Mouse (Mus musculus) MEL (cell line): ENCODE measurements around the gene Tpsg1. TPM values are rescaled to one million over a fixed set of nuclear protein-coding genes. Genes with fewer than 3 reads are reported as not detected.

Source experiments
- DNase-seq: peaks from one replicate; pipeline ENCODE4 v3.0.0; 2011; ENCODE audit warnings: low read depth, low spot score
- H3K27ac ChIP-seq: 2 replicates; pipeline ENCODE4 v1.5.1; 2012; ENCODE audit warnings: low read depth, mild to moderate bottlenecking, control low read depth, low read length, moderate library complexity; ENCODE audit not compliant: control insufficient read depth
- H3K27me3 ChIP-seq, 2 experiments: fragments of 150-350 bp in 1 of 2; sonication (generic) in 1 of 2; 2 replicates each; pipeline ENCODE4 v1.6.1; 2012; ENCODE audit warnings: low read length in 2 of 2, mild to moderate bottlenecking in 2 of 2, improper control_type of control experiment in 1 of 2, moderate library complexity in 1 of 2; ENCODE audit not compliant: insufficient read depth in 2 of 2, control insufficient read depth in 1 of 2
- H3K36me3 ChIP-seq, 2 experiments: 2 replicates each; pipeline ENCODE4 v1.6.1; 2012 to 2014; ENCODE audit warnings: low read length in 2 of 2, improper control_type of control experiment in 1 of 2, inconsistent platforms in 1 of 2, mild to moderate bottlenecking in 1 of 2; ENCODE audit not compliant: insufficient read depth in 2 of 2, control insufficient read depth in 1 of 2
- H3K4me1 ChIP-seq, 2 experiments: fragments of 150-350 bp in 1 of 2; sonication (generic) in 1 of 2; 2 replicates each; pipeline ENCODE4 v1.6.1; 2012; ENCODE audit warnings: low read length in 2 of 2, improper control_type of control experiment in 1 of 2, mild to moderate bottlenecking in 1 of 2; ENCODE audit not compliant: insufficient read depth in 2 of 2, control insufficient read depth in 1 of 2
- H3K4me3 ChIP-seq, 2 experiments: fragments of 150-350 bp in 1 of 2; sonication (generic) in 1 of 2; 2 replicates each; pipeline ENCODE4 v1.5.1; 2012; ENCODE audit warnings: low read depth in 2 of 2, low read length in 2 of 2, mild to moderate bottlenecking in 2 of 2, moderate library complexity in 2 of 2, control low read depth in 1 of 2, improper control_type of control experiment in 1 of 2; ENCODE audit not compliant: control insufficient read depth in 1 of 2, insufficient read depth in 1 of 2
- H3K79me2 ChIP-seq: 2 replicates; pipeline ENCODE4 v1.6.1; 2012; ENCODE audit warnings: mild to moderate bottlenecking, low read length, moderate library complexity; ENCODE audit not compliant: control insufficient read depth, poor library complexity, insufficient read depth
- H3K9ac ChIP-seq: 2 replicates; pipeline ENCODE4 v1.6.1; 2012; ENCODE audit warnings: low read depth, mild to moderate bottlenecking, control low read depth, low read length, moderate library complexity; ENCODE audit not compliant: control insufficient read depth, poor library complexity, severe bottlenecking
- H3K9me3 ChIP-seq: fragments of 150-350 bp; sonication (generic); replicated peaks from 2 replicates; pipeline ENCODE4 v1.6.1; 2012; ENCODE audit warnings: mild to moderate bottlenecking, low read length, improper control_type of control experiment, moderate library complexity; ENCODE audit not compliant: insufficient read depth
- CTCF ChIP-seq, 3 experiments: IDR thresholded peaks in 2 of 3; conservative IDR thresholded peaks in 1 of 3; 2 replicates each; pipeline ENCODE4 v1.5.1; 2011 to 2012; ENCODE audit warnings: low read length in 3 of 3, low read depth in 2 of 3, mild to moderate bottlenecking in 2 of 3, improper control_type of control experiment in 1 of 3, inconsistent platforms in 1 of 3, mixed read lengths in 1 of 3, moderate library complexity in 1 of 3; ENCODE audit not compliant: control insufficient read depth in 1 of 3, insufficient read depth in 1 of 3, poor library complexity in 1 of 3, severe bottlenecking in 1 of 3
- E2F4 ChIP-seq: IDR thresholded peaks from 2 replicates; pipeline ENCODE4 v1.6.1; 2011; ENCODE audit warnings: low read depth, low read length, improper control_type of control experiment, borderline replicate concordance
- EP300 ChIP-seq, 2 experiments: IDR thresholded peaks; 2 replicates each; pipeline ENCODE4 v1.6.1; 2011; ENCODE audit warnings: improper control_type of control experiment in 2 of 2, low read length in 2 of 2, low read depth in 1 of 2, mild to moderate bottlenecking in 1 of 2
- ETS1 ChIP-seq: IDR thresholded peaks from 2 replicates; pipeline ENCODE4 v1.6.1; 2012; ENCODE audit warnings: low read depth, mild to moderate bottlenecking, inconsistent platforms, low read length, improper control_type of control experiment, moderate library complexity
- KAT2A ChIP-seq: conservative IDR thresholded peaks from 2 replicates; pipeline ENCODE4 v1.6.1; 2012; ENCODE audit warnings: low read depth, low read length, improper control_type of control experiment, inconsistent platforms
- MAZ ChIP-seq: IDR thresholded peaks from 2 replicates; pipeline ENCODE4 v1.6.1; 2012; ENCODE audit warnings: low read depth, mild to moderate bottlenecking, inconsistent platforms, low read length, improper control_type of control experiment
- MXI1 ChIP-seq: IDR thresholded peaks from 2 replicates; pipeline ENCODE4 v1.6.1; 2011; ENCODE audit warnings: mild to moderate bottlenecking, low read depth, low read length, improper control_type of control experiment
- MYC ChIP-seq: IDR thresholded peaks from 2 replicates; pipeline ENCODE4 v1.6.1; 2011; ENCODE audit warnings: low read depth, mild to moderate bottlenecking, low read length, improper control_type of control experiment, moderate library complexity
- NRF1 ChIP-seq: IDR thresholded peaks from 2 replicates; pipeline ENCODE4 v1.6.1; 2014; ENCODE audit warnings: low read depth, mild to moderate bottlenecking, inconsistent platforms, low read length, improper control_type of control experiment, moderate library complexity; ENCODE audit not compliant: poor library complexity, insufficient read depth, severe bottlenecking
- RCOR1 ChIP-seq: IDR thresholded peaks from 2 replicates; pipeline ENCODE4 v1.6.1; 2012; ENCODE audit warnings: low read depth, mild to moderate bottlenecking, inconsistent platforms, low read length, improper control_type of control experiment
- SIN3A ChIP-seq: IDR thresholded peaks from 2 replicates; pipeline ENCODE4 v1.6.1; 2012; ENCODE audit warnings: low read length, improper control_type of control experiment, inconsistent platforms
- SMC3 ChIP-seq: IDR thresholded peaks from 2 replicates; pipeline ENCODE4 v1.6.1; 2011; ENCODE audit warnings: low read depth, low read length, improper control_type of control experiment
- TAL1 ChIP-seq: IDR thresholded peaks from 2 replicates; pipeline ENCODE4 v1.6.1; 2012; ENCODE audit warnings: mild to moderate bottlenecking, inconsistent platforms, low read length, moderate library complexity, mixed read lengths
- TBP ChIP-seq: IDR thresholded peaks from 2 replicates; pipeline ENCODE4 v1.8.0; 2011; ENCODE audit warnings: low read depth, low read length, improper control_type of control experiment
- TCF12 ChIP-seq: IDR thresholded peaks from 2 replicates; pipeline ENCODE4 v1.6.1; 2014; ENCODE audit warnings: low read depth, mild to moderate bottlenecking, inconsistent platforms, low read length, improper control_type of control experiment, moderate library complexity
- UBTF ChIP-seq: IDR thresholded peaks from 2 replicates; pipeline ENCODE4 v1.6.1; 2012; ENCODE audit warnings: low read depth, mild to moderate bottlenecking, inconsistent platforms, low read length, improper control_type of control experiment, moderate library complexity, borderline replicate concordance; ENCODE audit not compliant: insufficient read depth
- ZKSCAN1 ChIP-seq: IDR thresholded peaks from 2 replicates; pipeline ENCODE4 v1.6.1; 2012; ENCODE audit warnings: low read depth, mild to moderate bottlenecking, inconsistent platforms, low read length, improper control_type of control experiment, moderate library complexity
- ZMIZ1 ChIP-seq: IDR thresholded peaks from 2 replicates; pipeline ENCODE4 v1.6.1; 2012; ENCODE audit warnings: low read depth, mild to moderate bottlenecking, inconsistent platforms, low read length, improper control_type of control experiment, moderate library complexity
- ZNF384 ChIP-seq: IDR thresholded peaks from 2 replicates; pipeline ENCODE4 v1.6.1; 2012; ENCODE audit warnings: low read depth, mild to moderate bottlenecking, inconsistent platforms, low read length, improper control_type of control experiment
- polyA plus RNA-seq, 2 experiments: library from polyadenylated mRNA; stranded (reverse) in 1 of 2; unstranded in 1 of 2; fragments of >175 nt in 1 of 2; fragments of >200 nt in 1 of 2; gene quantifications; 2 replicates each; pipeline versions ENCODE4 v1.2.1 to v1.2.4; 2012; ENCODE audit warnings: low replicate concordance in 2 of 2, low read depth in 1 of 2; ENCODE audit not compliant: insufficient read length in 2 of 2, insufficient read depth in 1 of 2, missing spikeins in 1 of 2
- total RNA-seq: library from RNA; depleted of rRNA; stranded (reverse); fragments of 300-350 nt; gene quantifications from 2 replicates; pipeline ENCODE4 v1.2.3, GENCODE M21; 2012

Tpsg1 gene
- total and polyA plus RNA-seq, 3 experiments, result not detected

GRCm38 (mm10) chr17:25397804-25398519 is 28.9 kb downstream of the Tpsg1 start (continued):
- no peak for TF ChIP-seq TCF12
- TF ChIP-seq UBTF, result no peak
- TF ChIP-seq KAT2A, result no peak
- no peak for TF ChIP-seq EP300 (IDR thresholded peaks at IDR 0.05; ENCODE audit: low read depth in 1 of 2, low read length in 2 of 2)
- TF ChIP-seq MYC, result no peak

GRCm38 (mm10) chr17:25398520-25398838 is 29.4 kb downstream of the Tpsg1 start:
- Histone ChIP-seq H3K27me3 (no peaks in the 10 kb centered on the region), H3K27ac (no peak overlapping the region), H3K9ac (no peak overlapping the region), H3K79me2 (no peaks in the 10 kb centered on the region), H3K9me3 (no peaks in the 10 kb centered on the region), H3K4me3 (no peak overlapping the region), H3K4me1 (no peaks in the 10 kb centered on the region), H3K36me3 (no peaks in the 10 kb centered on the region)
- TF ChIP-seq TAL1 (no peak), TBP (no peak), E2F4 (no peak), MXI1 (no peak), SMC3 (no peak), UBTF (no peak), RCOR1 (no peak)
- no peak for DNase-seq

GRCm38 (mm10) chr17:25400443-25400842 is 31.4 kb downstream of the Tpsg1 start:
- H3K27ac ChIP-seq, result no peak overlapping the region
- H3K4me1 ChIP-seq, result no peaks in the 10 kb centered on the region
- no peak overlapping the region for H3K9ac ChIP-seq
- no peak overlapping the region for H3K4me3 ChIP-seq
- no peak for TF ChIP-seq CTCF (IDR thresholded peaks at IDR 0.05 in 2 of 3, conservative IDR thresholded peaks at IDR 0.05 in 1 of 3; ENCODE audit: control insufficient read depth in 1 of 3, insufficient read depth in 1 of 3, low read depth in 2 of 3, low read length in 3 of 3, poor library complexity in 1 of 3, severe bottlenecking in 1 of 3)
- peak; percentile 52; the same call in 1 of the 2 replicates for TF ChIP-seq SIN3A
- no peaks in the 10 kb centered on the region for H3K27me3 ChIP-seq
- H3K9me3 ChIP-seq, result no peaks in the 10 kb centered on the region
- no peaks in the 10 kb centered on the region for H3K79me2 ChIP-seq
- peak; percentile 57 for DNase-seq
- no peaks in the 10 kb centered on the region for H3K36me3 ChIP-seq

- no peaks in the 10 kb centered on the region for H3K4me1 ChIP-seq
- H3K27ac ChIP-seq, result no peak overlapping the region
- TF ChIP-seq KAT2A, result no peak
- no peak for TF ChIP-seq EP300 (IDR thresholded peaks at IDR 0.05; ENCODE audit: low read depth in 1 of 2, low read length in 2 of 2)
- TF ChIP-seq ZMIZ1, result no peak
- no peak for TF ChIP-seq ZNF384
- TF ChIP-seq NRF1, result no peak
- no peak for TF ChIP-seq MAZ
- no peak for TF ChIP-seq MXI1
- no peak for TF ChIP-seq TCF12
- no peak for TF ChIP-seq E2F4
- TF ChIP-seq SMC3, result no peak
- TF ChIP-seq TAL1, result no peak
- no peak for TF ChIP-seq ZKSCAN1
- TF ChIP-seq ETS1, result no peak
- no peak for TF ChIP-seq SIN3A
- no peak for DNase-seq
- H3K27me3 ChIP-seq, result no peaks in the 10 kb centered on the region
- no peak overlapping the region for H3K9ac ChIP-seq
- no peaks in the 10 kb centered on the region for H3K9me3 ChIP-seq
- no peaks in the 10 kb centered on the region for H3K36me3 ChIP-seq
- H3K4me3 ChIP-seq, result no peak overlapping the region
- no peaks in the 10 kb centered on the region for H3K79me2 ChIP-seq
Measured at GRCm38 (mm10) chr17:25401491-25401890, 32.4 kb downstream of the Tpsg1 start.
